Mouse (Mus musculus) cortical plate, adult 2 months (tissue): ENCODE data around the gene Arl8b.

ENCODE experiments used
- CTCF ChIP-seq: fragments of 200-500 bp; IDR thresholded peaks from 2 replicates; pipeline ENCODE4 v1.5.1; 2011; ENCODE audit warnings: mild to moderate bottlenecking, control low read depth, low read length; ENCODE audit not compliant: insufficient read depth; ENCODE audit errors: extremely low read depth
- POLR2A ChIP-seq: fragments of 200-500 bp; IDR thresholded peaks from 2 replicates; pipeline ENCODE4 v1.6.1; 2011; ENCODE audit warnings: mild to moderate bottlenecking, low read length, control low read depth; ENCODE audit not compliant: insufficient read depth; ENCODE audit errors: extremely low read depth

- no peak for TF ChIP-seq POLR2A
- TF ChIP-seq CTCF, result no peak
Measured at GRCm38 (mm10) chr6:108773480-108773879, 9.4 kb upstream of the Arl8b start.
